Mouse (Mus musculus) lung, embryonic 16.5 days (tissue): ENCODE measurements around the gene Gm8281. TPM values are rescaled to one million over a fixed set of nuclear protein-coding genes. Genes with fewer than 3 reads are reported as not detected.
"Not testable (repeated sequence)": the region's sequence is repeated elsewhere in the genome, so short reads cannot be mapped to it uniquely, and the experiment has no call there.

Experiments
- ATAC-seq: fragments of 200-750 bp; cut with Nextera tagmentation; 2 replicates; pipeline ENCODE4 v1.8.0; 2017; ENCODE audit warnings: low read depth, mild to moderate bottlenecking, moderate library complexity
- H3K27ac ChIP-seq: fragments of 300-500 bp; sonication (generic); 2 replicates; pipeline ENCODE4 v1.5.1; 2014; ENCODE audit warnings: mild to moderate bottlenecking, control low read depth, low read length
- H3K27me3 ChIP-seq: fragments of 300-500 bp; sonication (generic); 2 replicates; pipeline ENCODE4 v1.6.1; 2014; ENCODE audit warnings: low read depth, low read length, mixed read lengths; ENCODE audit not compliant: control insufficient read depth, insufficient read depth
- H3K36me3 ChIP-seq: fragments of 300-500 bp; sonication (generic); 2 replicates; pipeline ENCODE4 v1.6.1; 2014; ENCODE audit warnings: low read length; ENCODE audit not compliant: control insufficient read depth, insufficient read depth
- H3K4me1 ChIP-seq: fragments of 300-500 bp; sonication (generic); replicated peaks from 2 replicates; pipeline ENCODE4 v1.6.1; 2014; ENCODE audit warnings: low read length, mixed read lengths; ENCODE audit not compliant: control insufficient read depth, insufficient read depth
- H3K4me2 ChIP-seq: fragments of 300-500 bp; sonication (generic); 2 replicates; pipeline ENCODE4 v1.6.1; 2014; ENCODE audit warnings: low read depth, low read length, control low read depth
- H3K4me3 ChIP-seq: fragments of 300-500 bp; sonication (generic); 2 replicates; pipeline ENCODE4 v1.5.1; 2014; ENCODE audit warnings: mild to moderate bottlenecking, low read length, control low read depth
- H3K9ac ChIP-seq: fragments of 300-500 bp; sonication (generic); 2 replicates; pipeline ENCODE4 v1.6.1; 2014; ENCODE audit warnings: low read length, control low read depth
- H3K9me3 ChIP-seq: fragments of 300-500 bp; sonication (generic); 2 replicates; pipeline ENCODE4 v1.6.1; 2016; ENCODE audit warnings: low read length; ENCODE audit not compliant: control insufficient read depth
- WGBS: fragments of 180-500 bp; shearing (Covaris S2); extraction: QIAGEN DNeasy Blood & Tissue Kit; methylation state at CpG from one replicate; pipeline ENCODE4 v1.1.7; 2014; 5-methylcytosine and 5-hydroxymethylcytosine counted together
- polyA plus RNA-seq: library from polyadenylated mRNA; unstranded; fragments of >200 nt; fragmentation: Nextera tagmentation; extraction: Ambion mirVana; gene quantifications from 2 replicates; pipeline ENCODE4 v1.2.1, GENCODE M21; 2015

Gene Gm8281
- 0.99 and 1.3 TPM in 2 replicates for polyA plus RNA-seq

GRCm38 (mm10) chr14:5070611-5071490 lies at the start of gene Gm8281:
Gene Gm8281, plus strand, starts transcription at chr14:5071040.
- H3K36me3 ChIP-seq, H3K27me3 ChIP-seq, ATAC-seq, H3K27ac ChIP-seq, H3K4me1 ChIP-seq, H3K9me3 ChIP-seq: not testable (repeated sequence)
- Histone ChIP-seq H3K4me3 (peak within 1 kb of the TSS; percentile 38), H3K9ac (peak within 1 kb of the TSS; percentile 24; the same call in 1 of the 2 replicates), H3K4me2 (peak within 1 kb of the TSS; percentile 56)
- 3% methylated on average over 27 of the region's 63 CpGs for WGBS

GRCm38 (mm10) chr14:5050329-5050728 lies 20.5 kb upstream of the Gm8281 start, which contains the start of gene 4930555G01Rik:
Gene 4930555G01Rik, plus strand, starts transcription at chr14:5050629.
- ATAC-seq, H3K4me2 ChIP-seq, H3K4me3 ChIP-seq, H3K27me3 ChIP-seq, H3K27ac ChIP-seq, H3K4me1 ChIP-seq, H3K9me3 ChIP-seq, H3K36me3 ChIP-seq, H3K9ac ChIP-seq: not testable (repeated sequence)
- WGBS, result no CpG with 5 or more reads among the region's 3 CpGs

- not testable (repeated sequence) for H3K9me3 ChIP-seq, H3K27me3 ChIP-seq, H3K9ac ChIP-seq, H3K4me2 ChIP-seq, H3K4me1 ChIP-seq, ATAC-seq, H3K36me3 ChIP-seq, H3K27ac ChIP-seq, H3K4me3 ChIP-seq
- WGBS, result 57% methylated on average over 1 of the region's 2 CpGs
These were observed 60.4 kb downstream of the Gm8281 start, which contains the start of gene Gm8279 for GRCm38 (mm10) chr14:5131219-5131618. Gene Gm8279, plus strand, starts transcription at chr14:5131519.

Other genes starting within 250 kb of the Gm8281 start
- not detected in 2 replicates for gene Gm3269, start 232.9 kb upstream of the Gm8281 start, polyA plus RNA-seq
- gene Gm3264, start 215.5 kb upstream of the Gm8281 start, polyA plus RNA-seq, result 0.45 and 0.99 TPM in 2 replicates
- not detected in 2 replicates for gene Gm3278, start 178.6 kb upstream of the Gm8281 start, polyA plus RNA-seq
- gene Gm8297, start 87.1 kb upstream of the Gm8281 start, polyA plus RNA-seq, result not detected in 2 replicates
- 0.35 TPM in 1 of 2 replicates, not detected in the other for gene Gm3298, start 55.1 kb upstream of the Gm8281 start, polyA plus RNA-seq
- gene 4930555G01Rik, start 20.4 kb upstream of the Gm8281 start, polyA plus RNA-seq, result not detected in 2 replicates
- not detected in 2 replicates for gene Gm8279, start 60.5 kb downstream of the Gm8281 start, polyA plus RNA-seq
- gene Gm3317, start 93.5 kb downstream of the Gm8281 start, polyA plus RNA-seq, result not detected in 2 replicates
- gene Gm8271, start 114.8 kb downstream of the Gm8281 start, polyA plus RNA-seq, result not detected in 2 replicates
- not detected in 2 replicates for gene Gm3526, start 189.5 kb downstream of the Gm8281 start, polyA plus RNA-seq